Mouse (Mus musculus) hindbrain, embryonic 16.5 days (tissue): ENCODE results near the gene Tbca. TPM values are rescaled to one million over a fixed set of nuclear protein-coding genes. Genes with fewer than 3 reads are reported as not detected.

Experiments
- ATAC-seq: fragments of 200-750 bp; cut with Nextera tagmentation; 2 replicates; pipeline ENCODE4 v1.8.0; 2017; ENCODE audit warnings: moderate TSS enrichment, moderate library complexity
- H3K27ac ChIP-seq: fragments of 300-500 bp; sonication (generic); 2 replicates; pipeline ENCODE4 v1.5.1; 2014; ENCODE audit warnings: low read depth, mild to moderate bottlenecking, control low read depth, low read length, moderate library complexity
- H3K27me3 ChIP-seq: fragments of 300-500 bp; sonication (generic); replicated peaks from 2 replicates; pipeline ENCODE4 v1.6.1; 2014; ENCODE audit warnings: low read length; ENCODE audit not compliant: control insufficient read depth, insufficient read depth
- H3K36me3 ChIP-seq: fragments of 300-500 bp; sonication (generic); 2 replicates; pipeline ENCODE4 v1.6.1; 2014; ENCODE audit warnings: mild to moderate bottlenecking, low read length, moderate library complexity, mixed read lengths; ENCODE audit not compliant: control insufficient read depth, insufficient read depth
- H3K4me1 ChIP-seq: fragments of 300-500 bp; sonication (generic); 2 replicates; pipeline ENCODE4 v1.6.1; 2014; ENCODE audit warnings: low read depth, low read length; ENCODE audit not compliant: control insufficient read depth, insufficient read depth
- H3K4me2 ChIP-seq: fragments of 300-500 bp; sonication (generic); 2 replicates; pipeline ENCODE4 v1.6.1; 2014; ENCODE audit warnings: mild to moderate bottlenecking, low read length, control low read depth, moderate library complexity
- H3K4me3 ChIP-seq: fragments of 300-500 bp; sonication (generic); 2 replicates; pipeline ENCODE4 v1.5.1; 2014; ENCODE audit warnings: mild to moderate bottlenecking, low read length, control low read depth, moderate library complexity
- H3K9ac ChIP-seq: fragments of 300-500 bp; sonication (generic); 2 replicates; pipeline ENCODE4 v1.6.1; 2014; ENCODE audit warnings: low read depth, mild to moderate bottlenecking, control low read depth, low read length, moderate library complexity
- H3K9me3 ChIP-seq: fragments of 300-500 bp; sonication (generic); 2 replicates; pipeline ENCODE4 v1.6.1; 2014; ENCODE audit warnings: mild to moderate bottlenecking, low read length, moderate library complexity; ENCODE audit not compliant: control insufficient read depth
- WGBS: fragments of 180-500 bp; shearing (Covaris S2); extraction: QIAGEN DNeasy Blood & Tissue Kit; methylation state at CpG from one replicate; pipeline ENCODE4 v1.1.7; 2014; 5-methylcytosine and 5-hydroxymethylcytosine counted together
- polyA plus RNA-seq: library from polyadenylated mRNA; unstranded; fragments of >200 nt; fragmentation: Nextera tagmentation; extraction: Ambion mirVana; gene quantifications from 2 replicates; pipeline ENCODE4 v1.2.1, GENCODE M21; 2015

Tbca gene
- polyA plus RNA-seq, 1 experiment from 2014 or later: 273 TPM

DNA sequence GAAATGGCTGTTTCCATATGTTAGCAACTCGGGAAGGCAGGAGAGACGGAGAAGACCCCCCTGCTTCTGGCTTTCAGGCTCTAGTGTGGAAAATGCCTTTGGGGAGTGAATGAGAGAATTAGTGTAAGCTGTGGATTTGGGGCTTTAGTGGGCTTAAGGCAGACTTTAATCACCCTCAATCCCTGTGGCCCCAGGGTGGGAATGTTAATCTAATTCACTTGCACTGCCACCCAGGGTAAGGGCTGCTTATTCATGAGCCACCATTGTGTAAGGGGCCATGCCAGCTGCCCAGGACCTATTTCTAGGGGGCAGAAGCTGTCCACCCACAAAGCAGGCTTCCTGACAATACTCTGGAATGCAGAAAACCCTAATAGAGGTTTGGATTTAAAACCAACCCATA, 78.2 kb downstream of the Tbca start:
- H3K27ac ChIP-seq: no peak overlapping the region
- H3K9ac ChIP-seq: no peak overlapping the region
- no peaks in the 10 kb centered on the region for H3K9me3 ChIP-seq
- ATAC-seq: no peak
- H3K4me1 ChIP-seq: peaks cover 9% of the 10 kb centered on the region
- H3K36me3 ChIP-seq: no peaks in the 10 kb centered on the region
- H3K4me3 ChIP-seq: no peak overlapping the region
- H3K4me2 ChIP-seq: no peak overlapping the region
- peaks cover 62% of the 10 kb centered on the region for H3K27me3 ChIP-seq
- WGBS: 41% methylated on average over 2 of the region's 2 CpGs

DNA sequence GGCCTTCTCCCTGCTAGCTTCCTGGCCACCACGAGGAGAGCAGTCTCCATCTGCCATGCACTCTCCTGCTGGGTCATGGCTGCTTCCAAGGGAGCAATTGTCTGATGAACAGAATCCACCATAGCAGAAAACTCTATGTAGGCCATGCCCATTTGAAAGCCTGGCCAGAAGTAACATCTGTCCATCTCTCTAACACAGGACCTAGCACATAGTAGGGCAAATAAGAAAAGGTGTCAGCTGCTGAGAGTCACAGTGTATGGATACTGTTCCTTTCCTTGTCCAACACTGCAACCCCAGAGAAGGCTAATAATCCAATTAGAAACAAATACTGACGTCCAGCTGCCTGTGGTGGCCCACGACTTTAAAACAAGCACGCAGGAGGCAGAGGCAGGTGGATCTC, 79.1 kb downstream of the Tbca start:
- peaks cover 65% of the 10 kb centered on the region for H3K27me3 ChIP-seq
- no peak overlapping the region for H3K9ac ChIP-seq
- H3K4me3 ChIP-seq: no peak overlapping the region
- no peak overlapping the region for H3K27ac ChIP-seq
- no peaks in the 10 kb centered on the region for H3K36me3 ChIP-seq
- H3K9me3 ChIP-seq: no peaks in the 10 kb centered on the region
- 53% methylated on average over 4 of the region's 4 CpGs for WGBS
- no peak overlapping the region for H3K4me2 ChIP-seq
- H3K4me1 ChIP-seq: peaks cover 9% of the 10 kb centered on the region
- ATAC-seq: no peak

DNA sequence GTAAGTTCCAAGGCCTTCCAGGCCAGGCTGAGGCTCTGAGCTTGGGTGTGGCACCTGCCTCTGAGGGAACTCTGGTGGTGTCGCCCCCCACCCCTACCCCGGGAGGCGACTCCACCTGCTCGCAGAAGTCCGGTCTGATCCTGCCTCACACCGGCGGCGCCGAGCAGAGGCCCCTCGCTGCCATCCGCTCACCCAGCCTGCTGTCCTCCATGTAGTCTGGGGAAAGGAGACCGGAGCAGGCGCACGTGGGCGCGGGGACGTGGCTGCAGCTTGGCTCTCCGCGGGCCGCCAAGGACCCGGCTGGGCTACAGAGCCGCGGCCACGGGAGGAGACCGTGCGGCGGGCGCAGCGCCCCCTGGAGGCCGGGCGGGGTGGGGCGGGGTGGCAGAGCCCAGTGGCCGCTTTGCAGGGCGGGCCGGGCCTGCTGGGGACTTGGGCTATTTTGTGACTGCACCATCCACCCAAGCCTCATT, 79.8 kb downstream of the Tbca start:
- H3K9me3 ChIP-seq: no peaks in the 10 kb centered on the region
- H3K27me3 ChIP-seq: peaks cover 63% of the 10 kb centered on the region
- peak overlapping the region; percentile 54 for H3K4me2 ChIP-seq
- H3K9ac ChIP-seq: peak overlapping the region; percentile 31
- no peak overlapping the region for H3K27ac ChIP-seq
- peak overlapping the region; percentile 28 for H3K4me3 ChIP-seq
- H3K4me1 ChIP-seq: peaks cover 9% of the 10 kb centered on the region
- 0% methylated on average over 22 of the region's 35 CpGs for WGBS
- ATAC-seq: peak; percentile 80
- H3K36me3 ChIP-seq: no peaks in the 10 kb centered on the region

DNA sequence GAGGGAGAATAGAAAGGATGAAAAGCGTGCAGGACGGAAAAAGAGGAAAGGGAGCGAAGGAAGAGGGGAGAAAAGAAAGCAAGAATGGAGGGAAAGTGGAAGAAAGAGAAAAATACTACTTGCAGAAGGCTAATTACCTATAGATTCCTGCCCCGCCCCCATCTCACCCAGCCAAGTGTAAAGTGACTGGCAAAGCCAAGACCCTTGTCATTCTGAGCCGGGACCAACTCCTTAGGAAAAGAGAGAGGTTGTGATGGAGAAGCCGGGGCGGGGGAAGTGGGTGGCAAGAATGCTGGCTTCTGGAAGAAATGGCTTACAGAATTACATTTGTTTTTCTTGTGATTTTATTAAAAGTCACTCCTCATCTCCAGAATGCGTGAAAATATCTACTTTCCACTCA, 80.8 kb downstream of the Tbca start:
- H3K4me2 ChIP-seq: no peak overlapping the region
- H3K36me3 ChIP-seq: no peaks in the 10 kb centered on the region
- H3K9me3 ChIP-seq: no peaks in the 10 kb centered on the region
- peaks cover 63% of the 10 kb centered on the region for H3K27me3 ChIP-seq
- 3% methylated on average over 8 of the region's 8 CpGs for WGBS
- no peak overlapping the region for H3K27ac ChIP-seq
- H3K4me3 ChIP-seq: no peak overlapping the region
- no peak for ATAC-seq
- peaks cover 9% of the 10 kb centered on the region for H3K4me1 ChIP-seq
- H3K9ac ChIP-seq: no peak overlapping the region

DNA sequence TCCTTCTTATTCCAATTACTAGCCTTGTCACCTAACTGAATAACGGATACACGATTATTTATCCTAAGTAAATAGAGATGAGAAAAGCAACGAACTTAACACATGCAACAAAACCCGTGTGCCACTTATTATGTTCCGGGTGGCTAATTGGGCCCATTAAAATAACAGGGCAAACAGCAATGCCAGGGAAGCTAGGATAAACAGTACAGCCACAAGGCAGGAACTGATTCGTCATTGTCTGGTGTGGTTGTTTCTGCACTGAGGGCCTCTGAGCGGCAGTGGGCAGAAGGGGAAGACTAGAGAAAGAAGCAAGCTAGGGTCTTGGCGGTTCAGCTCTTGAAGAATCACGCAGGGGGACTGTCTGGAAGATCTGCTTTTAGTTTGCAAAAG, 81.4 kb downstream of the Tbca start:
- Histone ChIP-seq H3K9ac (no peak overlapping the region), H3K9me3 (no peaks in the 10 kb centered on the region), H3K4me2 (no peak overlapping the region), H3K27ac (no peak overlapping the region), H3K4me3 (no peak overlapping the region), H3K4me1 (peaks cover 9% of the 10 kb centered on the region), H3K27me3 (peaks cover 66% of the 10 kb centered on the region), H3K36me3 (no peaks in the 10 kb centered on the region)
- no peak for ATAC-seq
- WGBS: 3% methylated on average over 9 of the region's 9 CpGs

DNA sequence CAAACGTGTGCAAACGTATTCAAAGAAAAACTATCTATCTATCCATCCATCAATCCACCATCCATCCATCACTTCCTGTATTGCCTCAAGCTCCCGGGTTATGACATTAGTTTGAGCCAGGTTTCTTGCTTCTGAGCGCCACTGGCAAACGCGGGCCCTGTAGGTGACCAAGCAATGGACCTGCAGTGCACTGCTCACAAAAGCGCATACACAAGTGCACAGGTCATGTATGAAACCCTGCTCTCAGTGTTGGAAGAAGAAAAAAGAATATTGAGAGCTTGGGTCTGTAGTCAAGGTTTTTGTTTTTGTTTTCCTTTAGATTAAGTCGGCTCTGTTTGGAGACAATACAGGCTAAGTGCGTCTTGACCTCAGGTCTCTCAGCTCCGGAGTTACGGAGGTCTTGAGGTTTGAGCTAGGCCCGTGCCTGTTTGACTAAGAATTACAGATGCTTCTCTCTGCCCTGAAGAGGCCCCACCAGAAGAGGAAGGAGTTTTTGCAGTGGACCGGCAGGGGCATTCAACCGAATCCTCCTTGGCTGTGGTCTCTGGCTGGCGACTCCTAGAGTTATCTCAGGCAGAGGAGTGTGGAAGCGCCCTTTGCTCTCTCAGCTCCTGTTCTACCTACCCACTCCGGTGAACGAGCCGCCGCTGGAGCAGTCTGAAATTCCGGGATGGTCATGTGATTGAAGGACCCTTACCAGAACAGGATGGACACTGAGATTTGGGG, 81.9 kb downstream of the Tbca start:
- Histone ChIP-seq H3K36me3 (no peaks in the 10 kb centered on the region), H3K4me1 (peaks cover 9% of the 10 kb centered on the region), H3K27me3 (peaks cover 65% of the 10 kb centered on the region), H3K9me3 (no peaks in the 10 kb centered on the region), H3K9ac (no peak overlapping the region), H3K4me2 (no peak overlapping the region), H3K27ac (no peak overlapping the region), H3K4me3 (no peak overlapping the region)
- ATAC-seq: no peak
- under 1% methylated on average over 21 of the region's 21 CpGs for WGBS

DNA sequence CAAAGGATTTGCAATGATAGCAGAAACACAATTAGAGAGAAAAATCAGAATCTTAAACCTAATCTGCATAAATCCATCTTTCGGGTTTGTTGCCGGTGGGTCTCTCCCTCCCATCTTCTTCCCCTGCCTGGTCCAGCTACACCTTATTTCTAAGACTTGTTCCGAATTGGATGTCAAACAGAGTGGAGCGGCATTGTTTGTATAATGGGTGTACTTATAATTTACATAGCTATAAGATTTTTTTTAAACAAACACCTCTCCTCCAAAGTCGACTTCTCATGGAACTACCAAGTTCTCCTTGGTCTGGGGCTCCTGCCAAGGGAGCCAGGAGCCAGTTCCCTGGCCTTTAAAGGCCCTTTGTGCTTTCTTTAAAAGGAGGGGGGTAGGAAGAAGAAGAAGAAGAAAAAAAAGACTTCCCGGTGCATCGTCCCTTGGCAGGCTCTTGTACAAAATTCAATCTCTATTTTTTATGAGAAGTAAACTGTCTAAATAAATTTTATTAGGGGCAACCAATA, 83.2 kb downstream of the Tbca start:
- H3K27me3 ChIP-seq: peaks cover 56% of the 10 kb centered on the region
- no peak for ATAC-seq
- H3K27ac ChIP-seq: no peak overlapping the region
- no peaks in the 10 kb centered on the region for H3K9me3 ChIP-seq
- 2% methylated on average over 7 of the region's 7 CpGs for WGBS
- no peak overlapping the region for H3K4me3 ChIP-seq
- H3K36me3 ChIP-seq: no peaks in the 10 kb centered on the region
- H3K4me2 ChIP-seq: no peak overlapping the region
- no peak overlapping the region for H3K9ac ChIP-seq
- H3K4me1 ChIP-seq: peaks cover 9% of the 10 kb centered on the region

DNA sequence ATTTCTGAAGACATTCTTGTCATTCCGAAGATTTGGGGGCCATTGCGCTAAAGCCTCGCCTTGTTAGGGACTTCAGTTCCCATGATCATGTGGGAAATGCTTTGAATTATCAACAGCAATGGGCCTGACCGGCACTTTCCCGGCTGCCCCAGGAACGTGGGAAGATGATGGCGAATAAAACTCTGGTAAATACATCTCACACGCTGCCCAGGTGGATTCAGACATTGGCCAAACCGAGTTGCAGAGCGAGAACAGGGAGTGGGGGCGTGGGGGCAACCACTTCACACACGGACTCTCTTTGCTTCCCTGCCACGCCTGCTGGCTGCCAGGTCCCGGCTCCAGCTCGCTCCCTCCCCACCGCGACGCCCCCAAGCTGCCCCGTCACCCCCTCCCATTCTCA, 83.7 kb downstream of the Tbca start:
- H3K36me3 ChIP-seq: no peaks in the 10 kb centered on the region
- H3K9ac ChIP-seq: no peak overlapping the region
- peaks cover 55% of the 10 kb centered on the region for H3K27me3 ChIP-seq
- 1% methylated on average over 19 of the region's 19 CpGs for WGBS
- H3K27ac ChIP-seq: no peak overlapping the region
- no peak overlapping the region for H3K4me2 ChIP-seq
- no peak overlapping the region for H3K4me3 ChIP-seq
- peaks cover 9% of the 10 kb centered on the region for H3K4me1 ChIP-seq
- no peaks in the 10 kb centered on the region for H3K9me3 ChIP-seq
- no peak for ATAC-seq

DNA sequence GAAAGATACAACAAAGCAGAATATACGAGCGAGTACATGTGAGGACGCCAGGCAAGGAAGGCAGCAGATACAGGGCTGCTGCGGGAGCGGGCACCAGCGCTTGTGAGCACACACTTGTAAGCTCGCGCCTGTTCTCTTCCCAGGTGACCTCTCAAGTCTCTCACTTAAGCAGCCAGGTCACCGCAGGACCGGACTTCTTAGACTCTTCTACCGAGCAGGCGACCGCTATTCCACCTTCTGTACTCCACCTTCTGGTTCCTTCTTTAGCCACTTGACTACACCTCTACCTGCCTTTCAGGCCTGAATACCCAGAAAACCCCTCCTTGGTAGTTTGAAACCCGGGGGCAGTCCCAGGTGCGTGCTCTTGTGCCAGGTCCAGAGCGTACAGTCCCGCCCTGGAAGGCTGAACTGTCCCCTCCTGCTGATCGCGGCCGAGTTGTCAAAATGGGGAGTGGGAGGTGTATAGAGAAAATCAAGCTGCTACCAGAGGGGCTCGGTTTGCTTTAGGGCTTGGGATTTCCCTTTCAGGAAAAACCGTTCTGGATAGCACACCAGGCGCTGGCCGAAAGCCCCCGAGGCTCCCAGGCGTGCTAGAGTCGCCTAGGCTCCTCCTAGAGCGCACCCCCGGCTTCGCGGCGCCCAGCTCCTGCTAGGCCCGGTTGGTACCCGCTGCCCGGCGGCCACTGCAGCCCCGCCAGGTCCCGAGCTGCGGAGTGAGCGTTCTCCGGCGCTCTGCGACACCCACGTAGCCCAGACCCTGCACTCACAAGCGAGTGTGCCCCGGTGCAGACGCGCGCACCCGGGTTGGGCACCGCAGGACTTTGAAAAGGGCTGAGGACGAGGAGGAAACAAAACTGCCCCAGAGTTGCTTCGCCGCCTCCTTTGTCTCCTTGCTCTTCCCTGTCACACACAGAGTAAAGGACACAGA, 84.7 kb downstream of the Tbca start:
- peak overlapping the region; percentile 48 for H3K27ac ChIP-seq
- H3K27me3 ChIP-seq: peaks cover 49% of the 10 kb centered on the region
- WGBS: under 1% methylated on average over 50 of the region's 54 CpGs
- ATAC-seq: no peak
- peak overlapping the region; percentile 27; the same call in 1 of the 2 replicates for H3K4me2 ChIP-seq
- peaks cover 9% of the 10 kb centered on the region for H3K4me1 ChIP-seq
- peak overlapping the region; percentile 12; the same call in 1 of the 2 replicates for H3K4me3 ChIP-seq
- H3K36me3 ChIP-seq: no peaks in the 10 kb centered on the region
- H3K9me3 ChIP-seq: no peaks in the 10 kb centered on the region
- no peak overlapping the region; the same call in 1 of the 2 replicates for H3K9ac ChIP-seq
